Mouse (Mus musculus) Muller cell, postnatal 12 days (primary cell): ENCODE measurements at regions not wholly inside any gene's neighbourhood (a gene's known extent, or its start where the extent isn't known, plus 50 kb on each side); places are given as distances from the start of the nearest gene placed in this dataset.

Source experiments
- DNase-seq: peaks from one replicate; pipeline ENCODE4 v3.0.0-alpha.2; 2015; ENCODE audit errors: inconsistent ontology term

DNA sequence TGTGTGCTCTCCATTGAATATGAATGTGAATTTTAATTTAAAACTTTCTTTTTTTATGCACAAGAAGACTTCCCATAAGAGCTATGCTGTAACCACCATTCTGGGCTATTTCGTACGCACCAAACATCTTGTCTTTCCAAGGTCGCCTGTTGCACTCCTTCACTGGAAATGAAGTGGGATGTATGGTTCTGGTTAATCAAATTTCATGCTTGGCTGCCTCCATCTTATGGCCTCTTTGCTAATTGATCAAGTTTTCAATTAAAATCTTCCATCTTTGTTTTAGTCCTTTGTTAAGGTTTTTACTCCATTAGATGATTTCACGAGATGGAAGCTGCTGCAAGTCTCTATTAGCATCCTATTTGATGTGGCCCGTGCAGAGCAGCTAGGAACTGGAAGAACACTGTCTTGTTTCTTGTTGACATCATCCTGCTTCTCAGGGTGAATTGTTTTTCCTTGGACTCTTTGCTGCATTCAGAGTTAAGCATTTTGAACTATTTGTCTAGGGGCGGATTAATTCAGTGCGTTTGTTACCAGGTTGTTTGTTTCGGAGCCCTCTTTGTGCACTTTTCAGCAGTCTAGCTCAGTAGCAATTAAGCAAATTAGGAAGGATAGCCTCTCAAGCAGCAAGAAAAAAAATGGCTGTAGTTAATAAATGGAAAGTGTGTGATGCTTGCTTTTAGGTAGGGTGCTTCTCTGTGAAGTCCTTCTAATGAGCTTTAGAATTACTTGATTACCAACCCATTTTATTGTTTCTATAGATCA is 147.4 kb upstream of the Alcam start:
- DNase-seq, result no peak

- no peak for DNase-seq
These were observed 144.4 kb upstream of the Alcam start for GRCm38 (mm10) chr16:52598232-52598631.

DNA sequence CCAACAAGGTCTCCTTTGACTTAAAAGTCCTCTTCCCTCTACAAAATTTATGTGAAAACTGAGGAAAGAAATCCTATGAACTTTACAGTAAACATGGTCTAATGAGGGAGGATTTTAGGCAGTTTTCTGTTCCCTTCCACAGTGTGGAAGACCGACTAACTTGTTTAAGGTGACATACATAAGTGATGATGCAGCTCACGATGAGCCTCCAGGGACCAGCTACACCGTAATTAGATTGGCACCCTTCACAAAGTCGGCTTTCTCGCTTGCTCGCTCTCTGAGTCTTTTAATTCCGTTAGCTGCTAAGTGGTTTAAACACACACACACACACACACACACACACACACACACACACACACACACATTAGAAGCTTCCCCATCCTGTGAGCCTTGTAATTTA is 143.3 kb upstream of the Alcam start:
- DNase-seq, result no peak

- DNase-seq, result no peak
These were observed 134.5 kb upstream of the Alcam start for GRCm38 (mm10) chr16:52588291-52588781.

- peak; percentile 1 for DNase-seq
These were observed 115.2 kb upstream of the Alcam start for GRCm38 (mm10) chr16:52569078-52569477.

- no peak for DNase-seq
These were observed 82.4 kb upstream of the Alcam start for GRCm38 (mm10) chr16:52536278-52536677.

GRCm38 (mm10) chr16:52534601-52535000 is 80.7 kb upstream of the Alcam start:
- DNase-seq, result no peak

GRCm38 (mm10) chr16:52532475-52533083 is 78.7 kb upstream of the Alcam start:
- no peak for DNase-seq

GRCm38 (mm10) chr16:52513546-52514409 is 59.9 kb upstream of the Alcam start:
- peak; percentile 82 for DNase-seq

- peak; percentile 4 for DNase-seq
These were observed 54.9 kb upstream of the Alcam start for GRCm38 (mm10) chr16:52508633-52509379.
